ENCODE assay signal across 15 mouse cellular contexts in the genomic region with DNA sequence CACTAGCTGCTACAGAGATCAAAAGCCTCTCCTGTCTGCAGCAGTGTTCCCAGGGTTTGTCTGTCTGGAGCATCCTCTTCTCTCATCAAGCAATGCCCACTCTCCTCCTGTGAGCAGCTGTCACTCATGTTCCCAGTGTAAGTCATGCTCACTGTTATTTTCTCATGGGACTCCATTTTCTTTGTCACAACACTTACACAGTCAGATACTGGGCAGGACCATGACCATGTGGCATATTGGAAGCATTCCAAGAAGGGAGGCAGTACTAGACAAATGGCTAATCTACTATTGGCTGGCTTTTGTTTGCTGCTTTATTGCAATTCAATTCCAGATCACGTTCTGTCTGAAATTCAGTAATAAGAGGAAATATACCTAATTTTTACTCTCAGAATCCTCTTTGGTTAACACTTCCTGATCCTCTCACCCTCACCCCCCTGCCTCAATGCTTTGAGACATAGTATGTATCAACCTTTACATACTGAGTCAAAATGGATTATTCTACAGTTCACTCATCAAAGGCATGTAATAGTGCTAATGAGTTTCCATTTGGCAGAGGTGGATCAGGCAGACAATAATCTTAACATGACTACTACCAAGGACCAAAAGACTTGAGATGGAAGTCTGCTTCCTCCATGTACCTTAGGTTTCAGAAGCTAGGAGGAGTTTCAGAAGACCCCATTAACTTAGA.
DNase-seq lines count a peak whose midpoint lies in the region; ATAC-seq lines count a peak whose summit lies in the region.
"Had no signal": no experiment of that assay in that cellular context is flagged by ENCODE, and none has a peak within 500 bp of the region (broad histone marks: within the 10 kb centered on the region; RNA-seq: fewer than 3 reads in every experiment).

No protein-coding gene starts in this region.

- no peak overlapping the region for H3K4me2 ChIP-seq in embryonic facial prominence, embryonic 14.5 days (ENCODE audit: low read depth, low read length)
- no peak overlapping the region for H3K4me2 ChIP-seq in midbrain, embryonic 12.5 days (replicated peaks)
- H3K4me2 ChIP-seq in midbrain, embryonic 11.5 days: no peak overlapping the region
- no peak overlapping the region for H3K4me2 ChIP-seq in hindbrain, embryonic 15.5 days
- no peak overlapping the region for H3K4me2 ChIP-seq in neural tube, embryonic 13.5 days
- H3K4me2 ChIP-seq: intestine, embryonic 15.5 days; liver, embryonic 13.5 days had no signal

- H3K4me3 ChIP-seq in embryonic facial prominence, embryonic 14.5 days (ENCODE audit: low read depth, low read length): no peak overlapping the region
- H3K4me3 ChIP-seq in embryonic facial prominence, embryonic 10.5 days: no peak overlapping the region
- H3K4me3 ChIP-seq in midbrain, embryonic 12.5 days: no peak overlapping the region
- H3K4me3 ChIP-seq in midbrain, embryonic 11.5 days (ENCODE audit: low read depth, low read length): no peak overlapping the region
- no peak overlapping the region for H3K4me3 ChIP-seq in hindbrain, embryonic 15.5 days
- no peak overlapping the region for H3K4me3 ChIP-seq in neural tube, embryonic 13.5 days
- H3K4me3 ChIP-seq: intestine, embryonic 15.5 days; liver, embryonic 13.5 days had no signal

- no peaks in the 10 kb centered on the region for H3K27me3 ChIP-seq in embryonic facial prominence, embryonic 14.5 days (replicated peaks; ENCODE audit: control insufficient read depth, insufficient read depth, low read length)
- H3K27me3 ChIP-seq in embryonic facial prominence, embryonic 10.5 days (replicated peaks; ENCODE audit: low read depth, poor library complexity, severe bottlenecking): no peaks in the 10 kb centered on the region
- no peaks in the 10 kb centered on the region for H3K27me3 ChIP-seq in midbrain, embryonic 12.5 days
- no peaks in the 10 kb centered on the region for H3K27me3 ChIP-seq in midbrain, embryonic 11.5 days (ENCODE audit: control insufficient read depth, insufficient read depth, low read length)
- no peaks in the 10 kb centered on the region for H3K27me3 ChIP-seq in hindbrain, embryonic 15.5 days
- H3K27me3 ChIP-seq in neural tube, embryonic 13.5 days: 0 out of 2 replicates have a peak, but pooled peaks cover 4% of the 10 kb centered on the region
- H3K27me3 ChIP-seq: intestine, embryonic 15.5 days; liver, embryonic 13.5 days had no signal

- no peaks in the 10 kb centered on the region for H3K9me3 ChIP-seq in embryonic facial prominence, embryonic 14.5 days (ENCODE audit: control insufficient read depth, low read length)
- H3K9me3 ChIP-seq in embryonic facial prominence, embryonic 10.5 days: no peaks in the 10 kb centered on the region
- no peaks in the 10 kb centered on the region for H3K9me3 ChIP-seq in midbrain, embryonic 12.5 days
- no peaks in the 10 kb centered on the region for H3K9me3 ChIP-seq in midbrain, embryonic 11.5 days (ENCODE audit: control insufficient read depth, low read length)
- no peaks in the 10 kb centered on the region for H3K9me3 ChIP-seq in hindbrain, embryonic 15.5 days
- H3K9me3 ChIP-seq in neural tube, embryonic 13.5 days: no peaks in the 10 kb centered on the region
- H3K9me3 ChIP-seq: intestine, embryonic 15.5 days; liver, embryonic 13.5 days had no signal

- DNase-seq in embryonic facial prominence, embryonic 14.5 days (ENCODE audit: low spot score): peak; percentile 9
- DNase-seq in embryonic facial prominence, embryonic 10.5 days (ENCODE audit: low spot score): no peak
- no peak for DNase-seq in midbrain, embryonic 11.5 days (ENCODE audit: low spot score, missing footprints)
- no peak for DNase-seq in urinary bladder, postnatal 4 days (ENCODE audit: low spot score in 2 of 2)
- no peak for DNase-seq in kidney, adult 18-20 months
- DNase-seq: adrenal gland, postnatal 10 days; B cell, adult 2 months; kidney, postnatal 4 days; liver, embryonic 13.5 days; lung, postnatal 36 days; right cerebral cortex, postnatal 14 days had no signal

- H3K27ac ChIP-seq in embryonic facial prominence, embryonic 14.5 days (replicated peaks; ENCODE audit: low read depth, low read length): no peak overlapping the region
- H3K27ac ChIP-seq in embryonic facial prominence, embryonic 10.5 days (replicated peaks): no peak overlapping the region
- no peak overlapping the region for H3K27ac ChIP-seq in midbrain, embryonic 12.5 days (replicated peaks)
- no peak overlapping the region for H3K27ac ChIP-seq in midbrain, embryonic 11.5 days (ENCODE audit: low read depth, low read length)
- 0 out of 2 replicates have a peak overlapping the region, but pooled peaks have one; percentile 22 for H3K27ac ChIP-seq in hindbrain, embryonic 15.5 days (replicated peaks)
- H3K27ac ChIP-seq in neural tube, embryonic 13.5 days (replicated peaks): peak overlapping the region; percentile 42; the same call in 1 of the 2 replicates
- H3K27ac ChIP-seq: intestine, embryonic 15.5 days; liver, embryonic 13.5 days had no signal

- ATAC-seq in embryonic facial prominence, embryonic 14.5 days (ENCODE audit: low read depth): no peak
- ATAC-seq in midbrain, embryonic 12.5 days (ENCODE audit: low FRiP score, low read depth): peak; percentile 30
- ATAC-seq in midbrain, embryonic 11.5 days (ENCODE audit: low FRiP score): no peak
- ATAC-seq in hindbrain, embryonic 15.5 days (ENCODE audit: low FRiP score, low read depth): peak; percentile 79
- peak; percentile 90 for ATAC-seq in neural tube, embryonic 13.5 days (ENCODE audit: low read depth)
- ATAC-seq: intestine, embryonic 15.5 days had no signal

- WGBS in embryonic facial prominence, embryonic 14.5 days: 57% methylated on average over 1 of the region's 1 CpGs
- WGBS in embryonic facial prominence, embryonic 10.5 days: 80% methylated on average over 1 of the region's 1 CpGs
- 87% methylated on average over 1 of the region's 1 CpGs for WGBS in midbrain, embryonic 12.5 days
- 82% methylated on average over 1 of the region's 1 CpGs for WGBS in midbrain, embryonic 11.5 days
- 37% methylated on average over 1 of the region's 1 CpGs for WGBS in hindbrain, embryonic 15.5 days
- 24% methylated on average over 1 of the region's 1 CpGs for WGBS in neural tube, embryonic 13.5 days

- no peaks in the 10 kb centered on the region for H3K36me3 ChIP-seq in embryonic facial prominence, embryonic 14.5 days (ENCODE audit: control insufficient read depth, insufficient read depth, low read length)
- no peaks in the 10 kb centered on the region for H3K36me3 ChIP-seq in embryonic facial prominence, embryonic 10.5 days (replicated peaks)
- no peaks in the 10 kb centered on the region for H3K36me3 ChIP-seq in midbrain, embryonic 12.5 days
- H3K36me3 ChIP-seq in midbrain, embryonic 11.5 days (ENCODE audit: control insufficient read depth, insufficient read depth, low read length): no peaks in the 10 kb centered on the region
- H3K36me3 ChIP-seq in hindbrain, embryonic 15.5 days: no peaks in the 10 kb centered on the region
- H3K36me3 ChIP-seq in neural tube, embryonic 13.5 days: no peaks in the 10 kb centered on the region
- H3K36me3 ChIP-seq: intestine, embryonic 15.5 days; liver, embryonic 13.5 days had no signal

- H3K4me1 ChIP-seq in embryonic facial prominence, embryonic 14.5 days (ENCODE audit: control insufficient read depth, insufficient read depth, low read length): no peaks in the 10 kb centered on the region
- no peaks in the 10 kb centered on the region for H3K4me1 ChIP-seq in embryonic facial prominence, embryonic 10.5 days
- H3K4me1 ChIP-seq in midbrain, embryonic 12.5 days: no peaks in the 10 kb centered on the region
- no peaks in the 10 kb centered on the region for H3K4me1 ChIP-seq in midbrain, embryonic 11.5 days (ENCODE audit: control insufficient read depth, insufficient read depth, low read length)
- H3K4me1 ChIP-seq in hindbrain, embryonic 15.5 days (replicated peaks): peaks cover 6% of the 10 kb centered on the region; the same call in 1 of the 2 replicates
- H3K4me1 ChIP-seq in neural tube, embryonic 13.5 days (replicated peaks): peaks cover 14% of the 10 kb centered on the region
- H3K4me1 ChIP-seq: intestine, embryonic 15.5 days; liver, embryonic 13.5 days had no signal

- H3K9ac ChIP-seq in embryonic facial prominence, embryonic 14.5 days (ENCODE audit: low read depth, low read length): no peak overlapping the region
- no peak overlapping the region for H3K9ac ChIP-seq in midbrain, embryonic 12.5 days (replicated peaks)
- H3K9ac ChIP-seq in midbrain, embryonic 11.5 days (ENCODE audit: low read length): no peak overlapping the region
- no peak overlapping the region for H3K9ac ChIP-seq in hindbrain, embryonic 15.5 days
- H3K9ac ChIP-seq in neural tube, embryonic 13.5 days: no peak overlapping the region
- H3K9ac ChIP-seq: intestine, embryonic 15.5 days; liver, embryonic 13.5 days had no signal

Comparison
In these comparisons a context has a peak if more than half of its experiments do, and no peak if none do; other contexts are left out.
1. ATAC-seq: peak in midbrain, embryonic 12.5 days (single experiment), hindbrain, embryonic 15.5 days (single experiment) and neural tube, embryonic 13.5 days (single experiment); none in embryonic facial prominence, embryonic 14.5 days (single experiment) and midbrain, embryonic 11.5 days (single experiment).
2. H3K27ac ChIP-seq: peak in hindbrain, embryonic 15.5 days (single experiment) and neural tube, embryonic 13.5 days (single experiment); none in embryonic facial prominence, embryonic 14.5 days (single experiment), embryonic facial prominence, embryonic 10.5 days (single experiment), midbrain, embryonic 12.5 days (single experiment) and midbrain, embryonic 11.5 days (single experiment).